ENCODE assay signal across 10 mouse cellular contexts in genomic region chr16:96996854-96997253, GRCm38 (mm10).
DNase-seq lines count a peak whose midpoint lies in the region; ATAC-seq and TF ChIP-seq lines count a peak whose summit lies in the region.
"Had no signal": no experiment of that assay in that cellular context is flagged by ENCODE, and none has a peak within 500 bp of the region (broad histone marks: within the 10 kb centered on the region; RNA-seq: fewer than 3 reads in every experiment).

No protein-coding gene starts in this region.

- TF ChIP-seq EP300 in lung, postnatal 0 days (IDR thresholded peaks at IDR 0.05), result no peak

- peak; percentile 74; the same call in 1 of the 2 replicates for ATAC-seq in lung, embryonic 14.5 days (ENCODE audit: insufficient read depth)
- ATAC-seq in lung, postnatal 0 days, result no peak

- H3K27me3 ChIP-seq in lung, embryonic 14.5 days (ENCODE audit: insufficient read depth, low read length), result no peaks in the 10 kb centered on the region
- H3K27me3 ChIP-seq in lung, postnatal 0 days (replicated peaks; ENCODE audit: insufficient read depth, low read length), result no peaks in the 10 kb centered on the region

- no peaks in the 10 kb centered on the region for H3K4me1 ChIP-seq in lung, embryonic 14.5 days (ENCODE audit: insufficient read depth)
- H3K4me1 ChIP-seq in lung, postnatal 0 days (ENCODE audit: insufficient read depth, low read depth, low read length), result no peaks in the 10 kb centered on the region

- no peak for TF ChIP-seq CTCF in lung, embryonic 14.5 days (IDR thresholded peaks at IDR 0.05; ENCODE audit: low read depth)
- no peak for TF ChIP-seq CTCF in lung, postnatal 0 days (IDR thresholded peaks at IDR 0.05)
- TF ChIP-seq CTCF in left cerebral cortex, adult 2 months (IDR thresholded peaks at IDR 0.05), result no peak

- no peaks in the 10 kb centered on the region for H3K36me3 ChIP-seq in lung, embryonic 14.5 days (ENCODE audit: insufficient read depth)
- H3K36me3 ChIP-seq in lung, postnatal 0 days (ENCODE audit: insufficient read depth, low read length), result no peaks in the 10 kb centered on the region

- intact Hi-C loops in heart, postnatal 10 days (cut with DNase I), result no loop called here
- intact Hi-C loops in left cerebral cortex, adult 2 months (cut with DNase I), result no loop called here

- no peak overlapping the region for H3K4me2 ChIP-seq in lung, embryonic 14.5 days
- H3K4me2 ChIP-seq in lung, postnatal 0 days (replicated peaks; ENCODE audit: low read depth, low read length), result no peak overlapping the region

- no peak overlapping the region for H3K4me3 ChIP-seq in lung, embryonic 14.5 days (ENCODE audit: low read depth, low read length)
- H3K4me3 ChIP-seq in lung, postnatal 0 days (ENCODE audit: low read depth, low read length), result no peak overlapping the region
- H3K4me3 ChIP-seq in left cerebral cortex, adult 2 months, result no peak overlapping the region
- H3K4me3 ChIP-seq: erythroblast, embryonic 14.5 days had no signal

- H3K27ac ChIP-seq in lung, embryonic 14.5 days (ENCODE audit: low read depth), result no peak overlapping the region
- H3K27ac ChIP-seq in lung, postnatal 0 days (ENCODE audit: low read length), result no peak overlapping the region
- no peak overlapping the region for H3K27ac ChIP-seq in left cerebral cortex, adult 2 months
- H3K27ac ChIP-seq: liver, embryonic 14.5 days had no signal

- no peak overlapping the region for H3K9ac ChIP-seq in lung, embryonic 14.5 days
- H3K9ac ChIP-seq in lung, postnatal 0 days (replicated peaks; ENCODE audit: low read depth), result no peak overlapping the region
- H3K9ac ChIP-seq: liver, embryonic 14.5 days had no signal

- peak; percentile 85 for DNase-seq in lung, embryonic 14.5 days
- DNase-seq in lung, postnatal 0 days (ENCODE audit: low spot score), result no peak
- DNase-seq in cerebellum, adult 9-10 months, result peak; percentile 78
- DNase-seq in heart, postnatal 10 days, result peak; percentile 75 to 77
- peak; percentile 38 to 48 for DNase-seq in left cerebral cortex, adult 2 months (ENCODE audit: extremely low spot score in 1 of 2, low spot score in 2 of 2)
- DNase-seq in right cerebral cortex, adult 2 months (ENCODE audit: low spot score in 2 of 2), result peak; percentile 46 to 70
- no peak for DNase-seq in embryo, embryonic 9.5 days (ENCODE audit: extremely low spot score)
- DNase-seq in embryo, embryonic 10.5 days (ENCODE audit: low spot score), result no peak

- 59% methylated on average over 3 of the region's 3 CpGs for WGBS in lung, embryonic 14.5 days
- WGBS in lung, postnatal 0 days, result 56% methylated on average over 3 of the region's 3 CpGs

- no peaks in the 10 kb centered on the region for H3K9me3 ChIP-seq in lung, embryonic 14.5 days (ENCODE audit: low read depth, low read length)
- no peaks in the 10 kb centered on the region for H3K9me3 ChIP-seq in lung, postnatal 0 days (ENCODE audit: low read length)

Comparison
In these comparisons a context has a peak if more than half of its experiments do, and no peak if none do; other contexts are left out.
1. DNase-seq: peak in lung, embryonic 14.5 days (single experiment), cerebellum, adult 9-10 months (single experiment), heart, postnatal 10 days (2 of 2), left cerebral cortex, adult 2 months (2 of 2) and right cerebral cortex, adult 2 months (2 of 2); none in lung, postnatal 0 days (single experiment), embryo, embryonic 9.5 days (single experiment) and embryo, embryonic 10.5 days (single experiment).